Mouse (Mus musculus) frontal cortex, adult 2 months (tissue): ENCODE data around the gene Sp100. TPM values are rescaled to one million over a fixed set of nuclear protein-coding genes. Genes with fewer than 3 reads are reported as not detected.
"Not testable (repeated sequence)": the region's sequence is repeated elsewhere in the genome, so short reads cannot be mapped to it uniquely, and the experiment has no call there.

Experiments
- DNase-seq, 2 experiments: peaks; one replicate each; pipeline ENCODE4 v3.0.0; 2022; ENCODE audit warnings: low spot score in 1 of 2; ENCODE audit errors: extremely low spot score in 1 of 2
- polyA plus RNA-seq: library from polyadenylated mRNA; depleted of rRNA; stranded (reverse); fragments of >200 nt; gene quantifications from 2 replicates; pipeline ENCODE4 v1.2.3, GENCODE M21; 2012; rRNA removed

Sp100 gene
- polyA plus RNA-seq: 7.0 and 7.1 TPM in 2 replicates

DNA sequence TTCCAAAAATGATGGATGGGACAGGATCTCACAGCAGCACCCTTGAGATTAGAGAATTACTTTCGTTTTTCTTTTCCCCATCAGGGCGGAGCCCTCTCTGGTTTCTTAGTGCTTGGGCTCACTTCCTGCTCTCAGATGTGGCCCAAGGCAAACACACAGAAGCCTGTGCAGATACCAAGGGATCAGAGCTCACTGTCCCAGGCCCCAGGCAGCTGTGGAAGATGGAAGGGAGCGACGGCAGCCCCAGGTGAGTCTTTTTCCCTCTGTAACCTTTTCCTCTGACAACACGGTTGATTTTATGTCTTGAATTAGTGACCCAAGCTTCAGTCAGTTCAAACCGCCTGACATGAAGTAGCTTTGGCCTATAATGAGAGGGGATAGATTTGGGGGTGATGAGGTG lies at the start of gene Sp100:
Gene Sp100 (plus strand): TSS at position 108 of the 400 bp plus-strand sequence.
- not testable (repeated sequence) for DNase-seq

DNA sequence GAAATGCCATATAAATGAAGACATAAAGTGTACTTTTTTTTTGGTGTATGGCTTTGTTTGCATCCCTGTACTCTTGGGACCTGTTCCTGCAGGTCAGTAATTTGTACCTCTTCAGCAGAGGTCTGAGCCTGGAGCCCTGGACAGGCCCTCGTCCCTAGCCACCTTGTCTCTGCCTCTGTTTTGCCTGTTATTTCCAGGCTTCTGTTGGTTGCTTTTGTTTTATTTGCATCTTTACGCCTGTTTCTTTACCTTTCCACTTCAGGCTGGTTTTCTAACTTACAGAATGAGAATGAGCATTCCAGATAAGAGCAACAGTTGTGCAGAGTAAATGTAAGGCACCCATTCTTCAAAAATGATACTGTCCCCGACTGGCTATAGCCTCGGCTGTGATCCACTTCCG lies 49.7 kb upstream of the Sp100 start, which contains the start of gene Sp140:
Gene Sp140 (plus strand): TSS at position 301 of the 400 bp plus-strand sequence.
- not testable (repeated sequence) for DNase-seq

DNA sequence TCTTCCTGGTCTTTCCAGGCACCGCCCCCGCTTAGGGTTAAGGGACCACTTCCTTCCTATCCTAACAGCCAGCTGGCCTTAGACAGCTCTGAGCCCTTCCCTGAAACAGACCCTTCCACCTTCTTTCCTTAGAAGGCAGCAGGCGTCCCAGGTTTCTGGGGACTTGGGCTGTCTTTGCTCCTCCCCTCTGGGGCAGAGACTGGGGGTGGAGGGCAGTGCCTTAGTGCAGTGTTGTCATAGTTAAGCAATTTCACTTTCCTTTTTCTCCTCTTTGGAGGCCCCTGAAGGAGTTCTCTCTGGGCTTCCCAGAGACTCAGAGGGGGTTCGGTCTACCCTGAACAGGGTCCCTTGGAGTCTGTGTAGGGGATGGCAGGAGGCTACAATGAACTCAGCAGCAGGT lies 49.0 kb upstream of the Sp100 start:
- DNase-seq: not testable (repeated sequence)

DNA sequence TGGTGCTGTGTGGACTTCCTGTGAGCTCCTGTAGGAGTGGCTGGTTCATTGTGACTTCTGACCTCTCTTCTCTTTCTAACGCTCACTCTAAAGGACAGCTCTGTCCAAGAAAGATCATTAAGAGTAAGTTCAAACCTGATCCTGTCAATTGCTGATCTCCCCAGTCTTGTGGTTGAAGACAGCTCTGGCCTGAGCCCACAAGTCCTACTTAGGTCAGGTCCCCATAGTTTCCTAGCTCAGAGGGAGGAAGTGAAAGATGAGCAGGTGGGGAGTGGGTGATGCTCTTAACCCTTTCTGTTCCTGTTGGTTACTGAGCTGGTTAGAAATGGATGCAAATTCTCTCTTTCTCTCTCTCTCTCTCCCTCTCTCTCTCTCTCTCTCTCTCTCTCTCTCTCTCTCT lies 45.4 kb upstream of the Sp100 start:
- not testable (repeated sequence) for DNase-seq

DNA sequence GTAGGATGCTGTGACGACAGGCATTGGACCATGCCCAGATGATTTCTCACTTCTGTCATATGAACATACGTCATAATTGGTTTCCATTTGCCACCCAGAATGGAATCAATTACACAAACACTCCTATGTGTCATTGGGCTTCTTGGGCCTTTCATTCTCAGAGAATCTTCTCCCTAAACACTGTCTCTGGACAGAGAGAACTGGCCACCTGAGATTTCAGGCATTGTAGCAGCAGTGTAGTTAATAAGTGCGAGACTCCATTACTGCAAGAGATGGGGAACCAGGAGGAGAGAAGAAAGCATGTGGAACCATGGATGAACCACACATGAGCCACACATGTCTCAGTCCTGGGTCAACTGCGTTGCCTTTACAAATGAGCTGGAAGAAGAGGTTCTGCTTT lies 41.4 kb upstream of the Sp100 start:
- DNase-seq: not testable (repeated sequence)

DNA sequence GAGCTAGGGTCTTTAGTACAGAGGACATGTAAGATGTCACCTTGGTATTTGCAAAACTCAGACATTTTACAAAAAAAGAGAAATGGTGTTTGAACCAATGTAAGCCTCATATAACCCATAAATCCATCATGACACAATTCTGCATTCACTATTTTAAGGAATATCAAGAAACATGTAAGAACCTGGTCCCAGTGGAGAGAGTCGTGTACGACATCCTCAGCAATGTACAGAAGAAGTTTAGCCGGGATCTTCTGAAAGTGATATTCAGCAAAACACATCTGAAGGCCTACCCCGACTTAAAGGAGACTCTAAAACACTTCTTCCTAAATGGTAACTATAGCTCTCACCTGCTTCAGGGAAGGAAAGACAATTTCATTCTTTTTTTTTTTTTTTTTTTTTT lies 39.2 kb upstream of the Sp100 start:
- not testable (repeated sequence) for DNase-seq

DNA sequence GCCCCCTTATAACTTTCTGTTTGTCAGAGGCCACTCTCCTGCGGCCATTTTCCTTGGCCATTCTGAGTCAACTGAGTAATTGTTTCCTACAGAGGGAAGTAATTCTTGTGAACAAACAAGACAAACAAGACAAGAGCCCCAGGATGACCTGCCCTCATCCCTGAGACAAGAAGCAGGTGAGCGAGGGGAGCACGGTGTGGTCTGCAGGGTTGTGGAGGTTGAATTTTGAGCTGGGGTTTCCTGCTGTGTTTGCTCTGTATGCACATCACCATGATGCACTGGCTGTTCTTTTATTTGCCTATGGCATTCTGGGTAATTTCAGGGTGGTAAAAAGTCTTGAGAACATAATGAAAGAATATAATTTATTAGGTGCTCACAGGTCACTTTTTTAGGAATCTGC lies 34.7 kb upstream of the Sp100 start:
- not testable (repeated sequence) for DNase-seq

DNA sequence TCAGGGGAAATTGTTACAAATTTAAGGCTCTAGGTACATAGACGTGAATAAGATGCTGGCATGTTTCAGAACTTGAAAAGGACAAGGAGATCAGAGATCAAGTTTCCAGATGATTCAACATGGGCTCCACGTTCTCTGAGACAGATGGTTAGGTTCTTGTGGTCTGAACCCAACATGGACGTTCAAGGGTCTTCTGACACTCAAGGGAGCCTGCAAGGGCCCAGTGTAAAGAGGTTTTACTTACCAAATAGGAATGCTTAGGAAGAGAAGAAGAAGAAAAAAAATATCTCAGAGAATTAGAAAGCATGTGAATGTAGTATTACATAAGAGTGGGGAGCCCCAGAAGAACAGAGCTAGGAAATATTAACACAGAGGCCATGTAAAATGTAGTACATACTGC lies 34.0 kb upstream of the Sp100 start:
- DNase-seq: not testable (repeated sequence)

DNA sequence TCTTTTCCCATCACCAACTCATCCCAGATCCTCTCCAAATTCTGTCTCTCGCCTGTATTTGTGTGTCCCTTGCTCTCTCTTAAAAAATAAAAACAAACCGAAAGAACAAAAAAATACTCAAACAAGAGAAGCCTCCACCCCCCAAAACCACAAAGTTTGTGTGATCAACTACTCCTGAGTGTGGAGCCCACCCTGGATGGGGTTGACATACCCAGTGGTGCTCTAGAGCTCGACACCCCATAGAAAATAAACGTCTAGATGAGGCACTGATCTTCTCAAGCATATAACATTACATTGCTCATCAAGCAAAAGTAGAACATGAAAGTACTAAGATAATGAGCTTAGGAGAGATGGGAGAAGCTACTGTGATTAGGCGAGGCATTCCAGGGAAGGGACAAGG lies 32.6 kb upstream of the Sp100 start:
- DNase-seq: not testable (repeated sequence)

DNA sequence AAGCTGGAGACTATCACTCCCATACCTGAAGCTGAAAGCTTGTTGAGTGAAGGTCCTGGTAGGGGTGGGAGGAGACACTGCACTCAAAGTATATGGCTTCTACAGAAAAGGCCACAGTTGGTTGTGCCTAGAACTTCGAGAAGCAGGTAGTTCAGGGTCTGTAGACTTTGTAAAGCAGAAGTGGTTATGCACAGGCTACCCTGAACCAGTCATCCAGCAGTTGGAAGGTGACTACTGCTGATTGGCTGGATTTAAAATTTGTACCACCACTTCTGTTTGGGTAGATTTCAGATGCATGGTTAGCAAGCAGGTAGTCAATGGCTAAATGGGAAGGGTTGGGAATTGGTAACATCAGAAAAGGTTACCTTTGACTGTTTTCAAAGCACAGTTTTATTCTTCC lies 31.1 kb upstream of the Sp100 start:
- DNase-seq: not testable (repeated sequence)

DNA sequence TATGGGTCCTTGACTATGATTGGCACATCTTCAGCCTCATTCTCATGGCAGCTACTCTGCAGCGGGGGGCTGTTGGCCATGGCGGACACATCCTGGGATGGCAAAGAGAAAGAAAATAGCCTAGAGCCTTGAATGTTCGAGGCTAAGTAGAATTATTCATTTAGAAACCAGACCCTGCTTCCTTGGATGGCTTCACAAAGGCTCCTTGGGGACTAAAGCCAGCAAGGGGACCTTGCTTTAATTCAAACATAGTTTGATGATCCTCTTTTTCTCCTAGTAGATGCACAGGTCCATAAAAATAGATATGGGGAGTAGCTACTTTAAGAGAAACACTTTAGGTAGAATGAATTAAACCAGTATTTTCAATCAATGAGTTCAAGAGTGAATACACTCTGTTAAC lies 12.9 kb upstream of the Sp100 start:
- DNase-seq: not testable (repeated sequence)

DNA sequence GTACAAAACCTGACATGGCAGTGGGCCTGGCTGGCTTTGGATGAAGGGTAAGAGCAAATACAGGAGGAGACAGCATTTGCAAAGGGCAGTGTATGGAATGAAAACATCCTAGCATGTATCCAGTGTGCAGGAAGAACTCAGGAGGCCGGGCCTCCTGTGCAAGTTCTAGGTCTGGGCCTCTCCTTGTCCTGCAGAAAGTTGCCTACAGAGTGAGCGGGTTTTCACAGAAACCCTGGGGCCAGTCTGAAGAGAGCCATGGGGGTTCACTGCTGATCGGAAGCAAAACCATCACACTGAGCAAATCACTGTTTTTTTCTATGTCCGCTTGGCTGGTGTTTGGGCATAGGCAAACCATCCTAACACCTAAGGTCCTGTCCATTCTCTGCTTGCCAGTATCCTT lies 11.6 kb upstream of the Sp100 start:
- DNase-seq: not testable (repeated sequence)

DNA sequence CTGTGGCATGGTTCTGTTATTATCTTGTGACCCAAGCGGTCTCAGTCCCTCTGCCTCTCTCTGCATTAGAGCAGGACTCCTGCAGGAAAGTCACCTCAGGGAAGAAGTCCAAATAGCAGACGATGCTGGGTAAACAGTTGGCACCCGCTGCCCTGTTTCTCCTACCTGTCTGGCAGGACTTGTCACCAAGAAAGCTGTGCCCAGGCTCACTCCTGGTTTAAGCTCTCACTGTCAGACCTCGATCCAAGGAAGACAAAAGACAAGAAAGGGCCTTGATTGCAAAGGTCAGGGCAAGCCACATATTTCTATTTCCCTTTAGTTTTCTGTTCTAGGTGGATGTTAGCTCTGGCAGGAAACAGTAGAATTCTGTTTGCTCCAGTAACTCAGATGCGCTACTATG lies 736 bp downstream of the Sp100 start:
- DNase-seq: not testable (repeated sequence)

DNA sequence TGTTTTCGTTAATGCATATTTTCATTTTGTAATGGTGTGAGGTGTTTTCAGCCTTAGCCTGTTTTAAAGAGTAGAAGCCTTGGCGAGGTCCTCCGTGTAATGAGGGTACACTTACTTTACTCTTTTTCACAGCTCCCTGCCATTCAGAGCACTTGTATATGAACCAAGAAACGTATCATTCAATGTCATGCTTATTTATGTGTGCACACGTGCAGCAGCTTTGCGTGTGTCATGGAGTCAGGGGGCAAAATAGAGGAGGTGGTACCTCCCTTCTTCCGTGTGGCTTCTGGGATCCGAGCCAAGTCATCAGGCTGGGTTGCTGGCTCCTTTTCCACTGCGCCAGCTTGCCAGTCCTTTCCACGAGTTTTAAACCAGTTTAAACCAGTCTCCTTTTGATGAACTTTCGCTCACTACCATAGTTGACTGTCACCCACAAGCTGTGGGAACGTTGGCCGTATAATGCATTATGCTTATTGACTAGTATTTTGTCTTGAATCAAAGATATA lies 2.0 kb downstream of the Sp100 start:
- not testable (repeated sequence) for DNase-seq

DNA sequence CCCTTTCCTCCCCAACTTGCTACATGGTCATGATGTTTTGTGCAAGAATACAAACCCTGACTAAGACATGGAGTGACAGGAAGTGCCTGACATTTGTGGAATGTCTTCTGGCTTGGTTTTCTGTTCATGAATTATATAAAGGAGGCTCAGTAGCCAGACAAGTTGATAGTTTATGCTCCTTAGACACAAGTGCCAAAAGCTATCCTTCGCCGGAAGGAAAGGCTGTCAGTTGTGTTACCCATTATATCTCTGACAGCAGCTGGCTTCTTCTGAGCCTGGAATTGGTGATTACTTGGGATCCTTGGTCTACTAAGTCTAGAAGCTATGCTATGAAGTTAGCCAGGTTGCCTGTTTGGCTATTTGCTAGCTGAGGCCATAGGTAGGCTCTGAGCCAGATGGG lies 7.4 kb downstream of the Sp100 start:
- DNase-seq: not testable (repeated sequence)

DNA sequence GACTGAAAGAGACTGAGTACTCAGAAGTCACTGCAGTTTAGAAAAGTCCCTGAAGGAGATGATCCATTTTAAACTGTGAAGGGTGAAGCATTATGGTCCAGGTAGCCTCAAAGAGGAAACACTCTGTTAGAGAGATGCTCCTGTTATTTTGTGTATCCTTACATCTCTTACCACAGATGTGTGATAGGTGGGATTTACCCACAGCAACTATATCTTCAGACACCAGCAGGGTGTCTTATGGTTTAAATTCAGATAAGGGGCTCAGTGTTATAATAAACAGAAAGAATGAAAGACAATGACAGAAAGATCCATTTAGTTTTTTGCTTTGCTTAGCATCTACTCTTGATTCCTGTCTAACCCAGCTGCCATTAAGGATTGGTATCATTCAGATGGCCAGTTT lies 14.5 kb downstream of the Sp100 start:
- no peak for DNase-seq

DNA sequence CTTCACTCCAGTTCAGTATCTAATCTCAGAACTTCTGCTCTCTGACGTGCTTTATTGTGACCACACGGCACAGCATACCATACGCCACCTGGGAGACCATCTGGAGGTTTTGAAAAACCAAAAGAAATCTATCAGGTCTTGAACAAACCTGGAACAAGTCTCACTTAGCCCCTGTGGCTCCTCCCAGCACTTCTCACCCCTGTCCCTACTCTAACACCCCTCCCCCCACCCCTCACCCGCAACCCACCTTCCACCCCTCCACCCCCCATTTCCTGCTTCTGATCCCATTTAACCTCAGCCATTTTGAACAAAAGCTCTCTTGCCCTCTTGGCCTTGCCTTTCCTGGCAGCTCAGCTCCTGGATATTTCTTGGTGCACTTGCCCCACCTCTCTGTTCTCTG lies 30.4 kb downstream of the Sp100 start:
- DNase-seq: no peak

DNA sequence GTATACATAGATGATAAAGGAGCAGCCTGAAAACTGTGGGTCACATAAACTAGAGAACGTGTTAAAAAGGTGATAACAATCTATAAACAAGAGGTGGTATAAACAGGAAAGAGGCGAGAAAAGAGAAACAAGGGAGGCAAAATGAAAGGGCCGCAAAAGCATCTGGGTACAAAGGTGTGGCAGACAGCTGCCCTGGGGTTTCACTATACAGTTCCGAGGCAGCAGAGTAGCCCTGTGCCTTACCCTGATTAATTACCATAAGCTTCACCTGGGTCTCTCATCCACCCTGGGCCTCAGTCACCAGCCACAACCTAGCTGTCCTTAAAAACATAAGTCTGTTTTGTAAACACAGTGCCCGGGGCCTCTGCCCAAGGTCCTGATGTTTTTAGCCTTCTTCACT lies 36.9 kb downstream of the Sp100 start:
- no peak for DNase-seq

DNA sequence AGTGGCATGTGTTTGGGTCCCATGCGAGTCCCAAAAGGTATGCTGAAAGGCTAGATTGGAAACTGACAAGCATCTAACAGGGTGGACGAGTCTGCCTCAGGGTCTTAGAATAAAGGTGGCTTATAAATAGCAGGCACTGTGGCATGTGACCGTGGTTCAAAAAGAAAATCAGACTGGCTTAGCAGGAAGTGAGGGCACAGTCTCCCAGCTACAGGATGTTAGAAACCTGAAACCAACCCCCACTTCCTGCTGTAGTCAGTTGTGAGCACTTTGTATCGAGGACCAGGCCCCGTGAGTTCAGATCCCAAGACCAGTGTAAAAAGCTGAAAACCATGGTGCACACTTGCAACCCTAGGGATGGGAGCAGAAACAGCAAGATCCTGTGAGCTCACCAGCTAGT lies 37.6 kb downstream of the Sp100 start:
- DNase-seq: no peak

DNA sequence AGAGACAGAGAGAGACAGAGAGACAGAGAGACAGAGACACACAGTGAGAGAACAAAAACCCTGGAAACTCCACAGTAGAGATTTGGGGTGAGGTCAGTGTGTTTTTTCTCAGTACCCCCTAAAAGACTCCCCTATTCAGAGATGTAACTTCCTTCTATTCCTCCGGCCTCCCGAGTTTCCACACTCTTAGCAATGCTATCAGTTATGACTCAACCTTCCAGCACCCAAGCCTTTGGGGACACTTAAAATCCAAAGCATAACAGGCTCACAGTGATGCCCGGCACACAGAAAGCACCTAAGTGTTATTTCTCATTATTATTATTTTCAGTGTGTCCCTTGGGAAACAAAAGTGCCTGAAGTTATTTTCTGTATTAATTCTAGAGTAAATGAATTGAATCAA lies 40.8 kb downstream of the Sp100 start:
- DNase-seq: no peak

DNA sequence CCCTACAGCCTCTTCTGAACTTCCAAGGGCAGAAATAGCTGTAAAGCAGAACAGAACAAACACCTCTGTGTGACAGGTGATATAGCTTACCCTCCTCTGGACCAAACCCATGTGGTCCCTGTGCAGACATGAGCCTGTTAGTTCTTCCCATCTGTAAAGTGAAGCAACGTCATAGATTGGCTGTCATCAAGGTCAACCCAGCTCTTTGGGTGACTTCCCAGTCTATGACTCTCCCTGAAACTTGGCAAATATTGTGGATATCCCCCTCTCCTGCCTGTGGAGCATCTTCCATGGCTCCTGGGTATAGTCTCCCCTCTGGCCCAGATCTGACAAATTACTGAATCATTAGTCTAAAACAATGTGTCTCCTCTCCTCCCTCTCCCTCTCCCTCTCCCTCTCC lies 42.5 kb downstream of the Sp100 start:
- DNase-seq: no peak

DNA sequence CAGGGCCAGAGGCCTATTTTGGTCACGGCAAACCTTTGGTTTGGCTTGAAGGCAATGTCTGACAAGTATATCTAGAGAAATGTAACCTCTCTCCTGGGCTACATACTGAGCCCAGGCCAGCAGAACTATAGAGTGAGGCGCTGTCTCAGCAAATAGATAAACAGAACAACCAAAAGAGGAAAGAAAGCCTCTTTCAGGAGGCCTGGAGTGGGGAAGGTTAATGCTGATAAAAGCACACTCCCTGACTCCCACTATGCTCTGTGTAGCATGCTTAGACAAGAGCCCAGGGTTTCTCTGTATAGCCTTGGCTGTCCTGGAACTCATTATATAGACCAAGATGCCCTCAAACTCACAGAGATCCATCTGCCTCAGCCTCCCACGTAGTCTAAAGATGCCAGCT lies 43.5 kb downstream of the Sp100 start:
- DNase-seq: no peak

DNA sequence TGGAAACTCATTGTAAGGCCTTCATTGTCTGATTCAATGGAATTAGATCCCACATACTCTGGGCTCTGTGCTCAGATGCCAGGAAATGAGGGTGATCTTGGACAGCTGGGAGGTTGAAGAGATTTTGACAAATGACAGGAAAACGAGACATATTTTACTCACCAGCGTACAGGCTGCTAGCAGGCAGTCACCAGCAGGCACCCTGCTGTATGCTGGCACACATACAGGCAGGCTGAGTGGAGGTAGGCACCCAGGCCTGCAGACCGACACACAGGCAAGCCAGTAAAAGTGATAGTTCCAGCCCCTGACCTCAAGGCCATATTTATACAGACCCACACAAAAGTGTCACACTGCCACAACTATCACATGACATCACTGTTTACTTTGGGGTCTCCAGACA lies 45.9 kb downstream of the Sp100 start:
- no peak for DNase-seq
